In the genomic region with DNA sequence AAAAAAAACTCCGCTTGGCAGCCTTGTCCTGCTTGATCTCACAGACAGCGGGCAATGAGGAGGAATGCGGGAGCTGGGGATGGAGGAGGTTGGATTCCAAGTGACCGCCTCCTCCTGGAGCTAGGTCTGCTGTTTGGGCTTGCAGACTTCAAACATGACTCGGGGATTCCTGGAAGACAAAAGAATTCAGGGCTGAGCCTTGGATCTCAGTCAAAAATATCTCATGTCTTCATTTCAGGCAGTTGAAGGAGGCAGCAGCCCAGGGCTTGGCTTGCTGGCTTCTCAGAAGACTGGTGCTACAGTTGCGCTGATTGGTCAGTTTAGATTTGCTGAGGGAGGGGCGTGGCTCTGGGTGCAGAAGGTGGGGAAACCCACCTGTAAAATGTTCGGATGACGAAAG, we compare ENCODE assay signal across 18 mouse cellular contexts. TPM values are rescaled to one million over a fixed set of nuclear protein-coding genes. Genes with fewer than 3 reads are reported as not detected.
DNase-seq lines count a peak whose midpoint lies in the region; ATAC-seq and TF ChIP-seq lines count a peak whose summit lies in the region.
"Had no signal": no experiment of that assay in that cellular context is flagged by ENCODE, and none has a peak within 500 bp of the region (broad histone marks: within the 10 kb centered on the region; RNA-seq: fewer than 3 reads in every experiment).

No protein-coding gene starts in this region.

- H3K27me3 ChIP-seq in heart, embryonic 13.5 days (replicated peaks): peaks cover 76% of the 10 kb centered on the region
- H3K27me3 ChIP-seq in heart, adult 2 months (ENCODE audit: control insufficient read depth, insufficient read depth, low read length): no peaks in the 10 kb centered on the region
- H3K27me3 ChIP-seq in lung, embryonic 14.5 days (ENCODE audit: insufficient read depth, low read length): peaks cover 27% of the 10 kb centered on the region
- no peaks in the 10 kb centered on the region for H3K27me3 ChIP-seq in lung, postnatal 0 days (replicated peaks; ENCODE audit: insufficient read depth, low read length)
- H3K27me3 ChIP-seq in Patski: no peaks in the 10 kb centered on the region
- H3K27me3 ChIP-seq: forebrain, embryonic 13.5 days had no signal

- ATAC-seq in heart, embryonic 13.5 days (ENCODE audit: extremely low read depth, insufficient number of reproducible peaks, low FRiP score, low TSS enrichment): no peak
- ATAC-seq in lung, embryonic 14.5 days (ENCODE audit: insufficient read depth): no peak
- ATAC-seq in lung, postnatal 0 days: no peak
- peak; percentile 55 for ATAC-seq in Patski
- ATAC-seq: forebrain, embryonic 13.5 days had no signal

- TF ChIP-seq EP300 in heart, adult 2 months (IDR thresholded peaks at IDR 0.05; ENCODE audit: insufficient read depth, low read depth, low read length): no peak
- no peak for TF ChIP-seq EP300 in lung, postnatal 0 days (IDR thresholded peaks at IDR 0.05)

- 10% methylated on average over 9 of the region's 9 CpGs for WGBS in heart, embryonic 13.5 days
- WGBS in heart, adult 2 months: 37% methylated on average over 9 of the region's 9 CpGs
- WGBS in lung, embryonic 14.5 days: 20% methylated on average over 9 of the region's 9 CpGs
- WGBS in lung, postnatal 0 days: 11% methylated on average over 9 of the region's 9 CpGs

- no peaks in the 10 kb centered on the region for H3K79me2 ChIP-seq in heart, adult 2 months (replicated peaks; ENCODE audit: control insufficient read depth, insufficient read depth, low read length)

- no peak for DNase-seq in heart, adult 2 months
- peak; percentile 53 for DNase-seq in lung, embryonic 14.5 days
- no peak for DNase-seq in lung, postnatal 0 days (ENCODE audit: low spot score)
- no peak for DNase-seq in Patski (ENCODE audit: low read depth, low spot score)
- DNase-seq in fat pad, adult 2 months (ENCODE audit: extremely low read depth, low read depth, low spot score): peak; percentile 40
- no peak for DNase-seq in left cerebral cortex, postnatal 36 days (ENCODE audit: low spot score in 2 of 2)
- DNase-seq in left cerebral cortex, adult 8-10 months (ENCODE audit: low spot score in 2 of 2): no peak
- DNase-seq: adrenal gland, postnatal 10 days; cerebellum, adult 2 months; heart, adult 11 months; liver, embryonic 13.5 days; lung, postnatal 14 days had no signal

- peaks cover 24% of the 10 kb centered on the region for H3K4me1 ChIP-seq in heart, embryonic 13.5 days
- H3K4me1 ChIP-seq in heart, adult 2 months (ENCODE audit: control insufficient read depth, insufficient read depth, low read length): peaks cover 6% of the 10 kb centered on the region
- peaks cover 4% of the 10 kb centered on the region for H3K4me1 ChIP-seq in lung, embryonic 14.5 days (ENCODE audit: insufficient read depth)
- no peaks in the 10 kb centered on the region for H3K4me1 ChIP-seq in lung, postnatal 0 days (ENCODE audit: insufficient read depth, low read depth, low read length)
- H3K4me1 ChIP-seq: liver, embryonic 13.5 days had no signal

- TF ChIP-seq CTCF in heart, adult 2 months (IDR thresholded peaks at IDR 0.05): no peak
- TF ChIP-seq CTCF in lung, embryonic 14.5 days (IDR thresholded peaks at IDR 0.05; ENCODE audit: low read depth): no peak
- no peak for TF ChIP-seq CTCF in lung, postnatal 0 days (IDR thresholded peaks at IDR 0.05)
- no peak for TF ChIP-seq CTCF in Patski (IDR thresholded peaks at IDR 0.05)

- no peaks in the 10 kb centered on the region for H3K36me3 ChIP-seq in heart, embryonic 13.5 days
- H3K36me3 ChIP-seq in heart, adult 2 months (ENCODE audit: control insufficient read depth, insufficient read depth, low read length): no peaks in the 10 kb centered on the region
- no peaks in the 10 kb centered on the region for H3K36me3 ChIP-seq in lung, embryonic 14.5 days (ENCODE audit: insufficient read depth)
- H3K36me3 ChIP-seq in lung, postnatal 0 days (ENCODE audit: insufficient read depth, low read length): no peaks in the 10 kb centered on the region
- H3K36me3 ChIP-seq: heart, embryonic 15.5 days; liver, embryonic 13.5 days; neural tube, embryonic 12.5 days had no signal

- no peak overlapping the region for H3K4me3 ChIP-seq in heart, embryonic 13.5 days
- H3K4me3 ChIP-seq in heart, adult 2 months: no peak overlapping the region
- H3K4me3 ChIP-seq in lung, embryonic 14.5 days (ENCODE audit: low read depth, low read length): no peak overlapping the region
- H3K4me3 ChIP-seq in lung, postnatal 0 days (ENCODE audit: low read depth, low read length): no peak overlapping the region
- H3K4me3 ChIP-seq: forebrain, embryonic 13.5 days; heart, embryonic 15.5 days; liver, embryonic 13.5 days; neural tube, embryonic 12.5 days had no signal

- peak overlapping the region; percentile 30 for H3K4me2 ChIP-seq in heart, embryonic 13.5 days
- no peak overlapping the region for H3K4me2 ChIP-seq in lung, embryonic 14.5 days
- no peak overlapping the region for H3K4me2 ChIP-seq in lung, postnatal 0 days (replicated peaks; ENCODE audit: low read depth, low read length)
- H3K4me2 ChIP-seq: forebrain, embryonic 13.5 days; heart, embryonic 15.5 days; liver, embryonic 13.5 days; neural tube, embryonic 12.5 days had no signal

- no peak overlapping the region for H3K9ac ChIP-seq in heart, embryonic 13.5 days
- no peak overlapping the region for H3K9ac ChIP-seq in heart, adult 2 months (ENCODE audit: low read depth, low read length)
- no peak overlapping the region for H3K9ac ChIP-seq in lung, embryonic 14.5 days
- H3K9ac ChIP-seq in lung, postnatal 0 days (replicated peaks; ENCODE audit: low read depth): no peak overlapping the region
- H3K9ac ChIP-seq: forebrain, embryonic 13.5 days; heart, embryonic 15.5 days; liver, embryonic 13.5 days; neural tube, embryonic 12.5 days had no signal

- no peak overlapping the region for H3K27ac ChIP-seq in heart, embryonic 13.5 days (replicated peaks)
- no peak overlapping the region for H3K27ac ChIP-seq in heart, adult 2 months
- H3K27ac ChIP-seq in lung, embryonic 14.5 days (ENCODE audit: low read depth): no peak overlapping the region
- H3K27ac ChIP-seq in lung, postnatal 0 days (ENCODE audit: low read length): no peak overlapping the region
- H3K27ac ChIP-seq: forebrain, embryonic 13.5 days; heart, embryonic 15.5 days; liver, embryonic 13.5 days; neural tube, embryonic 12.5 days; stomach, postnatal 0 days had no signal

- in situ Hi-C loops in Patski (cut with MboI; ENCODE audit: low pct_unique_long_range_greater_than_20kb): loop anchor here (5.0 to 25.0 kb wide), 2 partner anchors 52 to 1317 kb away; no protein-coding TSS in a partner anchor

- TF ChIP-seq POLR2A in heart, adult 2 months (IDR thresholded peaks at IDR 0.05; ENCODE audit: insufficient read depth, low read depth, low read length): no peak

- intact Hi-C loops in heart, adult 2 months (cut with DNase I): no loop called here
- intact Hi-C loops in left cerebral cortex, postnatal 36 days (cut with DNase I): no loop called here

- CTCF ChIA-PET in Patski (lab: Charles Lee): interaction anchor here (1.5 to 2.2 kb wide), 2 partner anchors 9 to 57 kb away, joined by 4 to 5 read pairs; no protein-coding TSS in a partner anchor

- peaks cover 4% of the 10 kb centered on the region; the same call in 1 of the 2 replicates for H3K9me3 ChIP-seq in heart, embryonic 13.5 days
- no peaks in the 10 kb centered on the region for H3K9me3 ChIP-seq in lung, embryonic 14.5 days (ENCODE audit: low read depth, low read length)
- H3K9me3 ChIP-seq in lung, postnatal 0 days (ENCODE audit: low read length): no peaks in the 10 kb centered on the region
- H3K9me3 ChIP-seq: forebrain, embryonic 13.5 days; liver, embryonic 13.5 days; neural tube, embryonic 12.5 days had no signal

- POLR2A ChIA-PET in Patski (lab: Charles Lee): no interaction called here

RNA-seq across cellular contexts. Expression of a gene that starts 5.6 kb away (rescaled TPM):
- polyA plus RNA-seq in heart, embryonic 13.5 days (2015; fragmentation: Nextera tagmentation; extraction: Ambion mirVana): 0.71 and 0.79 TPM in 2 replicates
- 10 to 100 TPM in 1 of 2 experiments, 1 to 10 TPM in 1; 6.8 to 11.1 TPM for total RNA-seq in heart, adult 2 months (2021)
- 9.4 and 12.6 TPM in 2 replicates for polyA plus RNA-seq in heart, adult 2 months (2012; rRNA removed)
- 1.5 and 1.7 TPM in 2 replicates for polyA plus RNA-seq in lung, embryonic 14.5 days (2014; fragmentation: Nextera tagmentation; extraction: Ambion mirVana)
- polyA plus RNA-seq in lung, postnatal 0 days (2015; fragmentation: Nextera tagmentation; extraction: Ambion mirVana): 0.86 and 1.3 TPM in 2 replicates
- 5.8 TPM for polyA plus RNA-seq in Patski (2021)
- 10 to 100 TPM; 19.8 to 29.7 TPM for total RNA-seq in left cerebral cortex, postnatal 36 days (2021)
- 10 to 100 TPM; 23.0 to 29.2 (median 24.2) TPM for total RNA-seq in left cerebral cortex, adult 8-10 months (2022)
- total RNA-seq: monocyte, adult 5-6 weeks had no signal

Comparison
In these comparisons a context has a peak if more than half of its experiments do, and no peak if none do; other contexts are left out.
1. DNase-seq: peak in lung, embryonic 14.5 days (single experiment) and fat pad, adult 2 months (single experiment); none in heart, adult 2 months (0 of 2), lung, postnatal 0 days (single experiment), Patski (single experiment), left cerebral cortex, postnatal 36 days (0 of 2) and left cerebral cortex, adult 8-10 months (0 of 2).